Mouse (Mus musculus): ENCODE data around the gene Cep128.
"Not testable (repeated sequence)": the region's sequence is repeated elsewhere in the genome, so short reads cannot be mapped to it uniquely, and the experiment has no call there.

Gene Cep128

DNA sequence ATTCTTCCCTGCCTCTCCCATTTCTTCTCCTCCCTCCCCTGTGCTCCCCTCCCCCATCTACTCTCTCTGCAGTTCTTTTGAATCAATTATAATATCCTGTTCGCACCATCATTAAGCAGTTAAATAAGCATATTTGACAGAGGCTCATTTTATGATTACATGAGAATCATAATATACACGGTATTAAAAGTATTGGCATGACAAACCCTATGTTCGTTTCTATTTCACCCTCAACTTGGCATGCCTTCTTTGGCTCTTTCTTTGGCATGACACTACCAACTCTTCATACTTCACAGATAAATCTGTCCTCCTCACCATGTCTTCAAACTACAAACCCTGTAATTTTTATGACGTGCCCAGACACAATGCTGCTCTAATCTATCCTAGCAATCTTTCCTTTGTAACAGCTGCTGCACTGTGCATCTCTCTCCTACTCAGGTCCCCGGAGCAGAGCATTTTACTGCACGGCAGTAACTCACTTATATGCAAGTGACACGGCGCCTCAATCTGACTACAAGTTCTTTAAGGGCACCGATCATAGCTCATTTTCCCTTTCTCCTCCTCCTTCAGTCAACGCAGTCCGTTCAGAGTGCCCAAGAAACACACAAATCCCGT lies 324.4 kb downstream of the Cep128 start:
- DNase-seq (ENCODE audit: low spot score in 2 of 2) = no peak

DNA sequence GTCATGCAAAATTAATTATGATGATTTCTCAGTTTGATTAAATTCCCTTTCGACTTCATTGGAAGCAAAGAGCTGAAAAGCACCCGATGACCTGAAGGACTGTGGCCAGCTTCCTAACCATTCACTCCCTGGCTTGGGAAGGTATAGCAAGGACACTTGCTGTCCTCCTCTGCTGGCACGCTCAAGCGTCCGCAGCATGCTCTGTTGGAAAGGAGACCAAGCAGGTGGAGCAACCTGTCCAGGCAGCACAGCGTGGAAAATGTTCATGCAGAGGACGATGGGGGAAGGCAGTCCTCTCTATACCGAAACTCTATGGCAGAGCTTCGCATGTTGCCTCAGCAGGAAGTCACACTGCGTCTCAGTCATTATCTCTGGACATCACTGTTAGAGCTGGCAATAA lies 327.3 kb downstream of the Cep128 start:
- DNase-seq (ENCODE audit: low spot score in 2 of 2) = no peak

DNA sequence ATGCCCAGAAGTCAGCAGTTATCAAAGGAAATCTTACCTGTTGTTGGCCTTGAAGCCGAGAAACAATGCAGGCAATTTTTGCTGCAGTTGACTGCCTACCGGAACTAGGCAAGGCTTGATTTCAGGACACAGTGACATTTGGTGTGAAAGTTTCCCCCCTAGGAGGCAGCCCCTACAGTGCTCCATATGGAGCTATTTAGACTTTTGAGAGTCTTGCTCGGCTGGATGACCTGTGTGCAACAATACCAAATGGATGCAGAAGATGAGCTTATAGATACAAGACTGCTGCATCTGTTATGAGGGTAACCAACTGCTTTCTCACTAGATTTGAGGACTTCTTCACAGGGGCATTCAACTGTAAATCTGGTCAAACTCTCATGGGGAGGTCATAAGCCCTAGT lies 331.9 kb downstream of the Cep128 start:
- no peak for DNase-seq (ENCODE audit: low spot score in 2 of 2)

DNA sequence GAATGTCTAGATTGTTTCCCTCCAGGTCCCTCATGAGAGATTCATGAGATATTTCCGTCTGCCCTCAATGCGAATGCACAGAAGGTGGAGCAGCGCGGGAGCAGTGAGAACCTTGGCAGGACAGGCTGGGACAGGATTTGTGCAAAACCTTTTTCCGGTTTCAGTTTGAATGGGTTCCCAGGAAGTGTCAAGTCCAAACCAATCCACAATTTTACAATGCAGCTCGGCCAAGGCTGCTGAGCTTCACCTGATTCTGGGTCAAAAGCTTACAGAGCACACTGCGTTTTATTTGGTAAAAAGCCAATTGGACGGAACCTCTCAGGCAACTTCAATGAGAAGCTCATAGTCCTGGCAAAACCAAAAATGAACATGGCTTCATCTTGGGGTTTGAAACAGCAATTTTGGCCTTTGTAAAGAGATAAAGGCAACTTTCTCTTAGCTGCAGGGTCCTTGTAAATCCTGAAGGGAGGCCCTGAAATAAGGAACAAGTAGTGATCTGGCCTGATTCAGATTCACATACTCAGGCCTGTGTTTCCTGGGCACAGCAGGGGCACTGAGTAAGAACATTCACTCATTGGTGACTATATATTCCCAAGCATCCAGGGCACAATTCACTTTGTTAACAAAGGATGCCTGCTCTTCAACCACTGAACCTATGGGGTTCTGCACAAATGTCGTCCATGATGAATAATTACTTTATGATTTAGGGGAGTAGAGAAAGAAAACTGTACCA lies 333.4 kb downstream of the Cep128 start:
- no peak for DNase-seq (ENCODE audit: low spot score in 2 of 2)

DNA sequence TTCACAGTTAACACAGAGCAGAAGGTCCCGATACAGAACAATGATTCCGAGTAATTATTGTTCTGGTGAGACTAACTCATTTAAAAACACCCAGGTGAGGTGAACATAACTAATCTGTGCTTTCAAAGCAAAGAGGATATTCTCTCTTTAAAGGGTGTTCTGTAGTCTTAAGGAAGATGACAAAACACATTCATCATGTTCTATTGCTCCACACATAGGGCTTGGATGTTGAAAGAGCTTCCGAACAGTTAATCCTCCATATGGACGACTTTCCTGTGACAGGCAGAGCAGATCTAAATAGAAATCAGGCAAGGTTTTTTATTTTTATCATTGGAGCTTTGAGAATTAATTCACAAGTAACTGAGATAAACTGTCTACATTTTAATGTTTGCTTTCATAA lies 342.8 kb downstream of the Cep128 start:
- DNase-seq (ENCODE audit: low spot score in 2 of 2) = no peak

DNA sequence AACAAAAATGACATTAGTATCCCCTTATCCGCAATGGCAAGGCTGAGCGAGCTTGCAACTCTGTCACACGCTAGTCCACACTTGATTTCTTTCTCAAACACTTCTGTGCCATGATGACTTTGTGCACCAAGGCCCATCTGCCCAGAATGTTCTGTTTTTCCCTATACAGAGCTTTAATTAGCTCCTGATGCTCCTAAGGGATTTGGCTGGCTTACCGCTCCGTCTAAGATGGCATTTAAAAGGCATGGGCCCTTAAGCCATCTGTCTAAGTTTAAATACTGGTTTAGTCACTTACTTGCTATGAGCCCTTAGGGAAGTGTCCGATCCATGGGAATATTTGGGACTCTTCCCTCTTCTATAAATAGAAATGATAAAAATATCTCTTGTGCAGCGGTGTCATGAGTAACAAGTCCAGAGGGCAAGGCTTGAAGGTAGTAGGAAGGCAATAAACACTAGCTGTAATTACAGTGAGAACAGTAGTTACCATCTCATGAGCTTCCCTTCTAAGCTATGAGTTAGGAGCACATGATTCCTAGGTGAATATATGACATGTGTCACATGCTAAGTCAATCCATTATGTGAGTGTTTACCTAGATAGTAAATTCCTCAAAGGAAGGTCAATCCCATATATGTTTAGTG lies 343.8 kb downstream of the Cep128 start:
- no peak for DNase-seq (ENCODE audit: low spot score in 2 of 2)

DNA sequence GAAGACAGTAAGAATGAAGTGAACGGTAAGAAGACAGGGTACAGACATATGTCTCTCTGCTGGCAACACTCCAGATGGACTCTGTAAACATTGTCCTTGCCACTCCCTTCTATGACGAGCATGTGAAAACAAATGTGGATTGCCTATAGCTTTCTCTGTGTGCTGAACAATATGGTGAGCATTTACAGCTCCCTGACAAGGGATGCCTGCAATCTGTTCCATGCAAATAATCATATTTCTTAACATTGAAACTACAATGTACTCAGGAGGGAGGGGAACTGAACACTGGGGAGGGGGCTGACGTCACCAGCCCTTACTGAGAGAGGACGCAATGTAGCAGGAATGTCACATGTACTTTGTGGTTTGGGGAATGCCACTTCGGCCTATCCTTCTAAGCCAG lies 355.1 kb downstream of the Cep128 start:
- DNase-seq (ENCODE audit: low spot score in 2 of 2) = no peak

DNA sequence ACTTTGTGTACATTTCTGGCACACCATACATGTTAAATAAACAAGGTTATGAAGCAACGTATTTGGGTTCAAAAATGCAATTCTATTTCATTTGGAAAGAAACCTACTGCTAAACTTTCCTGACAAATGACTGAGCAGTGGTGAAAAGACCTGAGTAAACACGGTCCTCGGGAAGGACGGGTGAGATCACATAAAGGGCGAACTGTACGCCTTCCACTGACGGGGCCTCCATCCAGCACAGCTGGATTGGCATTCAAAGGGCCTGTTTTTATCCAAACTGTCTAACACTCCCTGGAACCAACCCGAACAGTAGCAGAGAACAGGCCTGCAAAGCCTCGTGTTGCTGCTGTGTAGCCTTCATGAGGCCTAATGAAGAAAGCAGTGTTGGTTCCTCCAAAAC lies 356.5 kb downstream of the Cep128 start:
- DNase-seq (ENCODE audit: low spot score in 2 of 2) = no peak

DNA sequence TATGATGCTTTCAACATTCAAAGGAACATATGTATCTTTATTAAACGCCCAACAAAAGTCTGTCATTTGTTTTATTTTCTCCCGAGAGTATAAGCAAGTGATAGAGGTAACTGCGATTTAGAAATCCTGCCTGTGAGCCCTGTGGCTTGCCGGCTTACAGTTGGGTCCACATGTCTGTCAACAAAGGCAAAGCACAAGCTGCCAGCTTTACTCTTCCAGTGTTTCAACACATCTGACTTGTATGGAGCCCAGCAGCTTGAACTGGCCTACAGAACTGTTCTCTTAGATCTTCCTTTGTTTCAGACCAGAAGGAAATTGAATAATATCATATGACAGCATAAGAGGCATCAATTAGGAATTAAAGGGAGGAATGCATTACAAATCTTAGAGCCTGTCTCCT lies 357.1 kb downstream of the Cep128 start:
- DNase-seq (ENCODE audit: low spot score in 2 of 2) = no peak

DNA sequence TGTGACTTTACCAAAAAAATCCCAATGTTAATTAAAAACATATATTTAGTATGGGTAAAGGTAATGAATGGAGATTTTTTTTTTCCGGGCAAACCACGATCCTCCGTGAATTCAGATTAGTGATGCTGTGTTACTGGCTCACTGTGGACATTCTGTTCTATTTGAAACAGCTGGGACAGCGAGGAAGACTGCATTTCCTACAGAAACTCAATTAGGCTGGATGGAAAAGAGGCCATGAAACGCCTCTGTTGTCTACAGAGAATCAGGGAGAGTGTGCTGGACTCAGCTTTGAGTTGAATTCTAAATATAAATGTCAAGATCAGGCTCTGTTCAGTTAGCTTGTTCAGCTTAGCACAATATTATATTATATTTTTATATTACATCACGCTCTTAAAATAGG lies 369.1 kb downstream of the Cep128 start:
- DNase-seq (ENCODE audit: low spot score in 2 of 2) = no peak

DNA sequence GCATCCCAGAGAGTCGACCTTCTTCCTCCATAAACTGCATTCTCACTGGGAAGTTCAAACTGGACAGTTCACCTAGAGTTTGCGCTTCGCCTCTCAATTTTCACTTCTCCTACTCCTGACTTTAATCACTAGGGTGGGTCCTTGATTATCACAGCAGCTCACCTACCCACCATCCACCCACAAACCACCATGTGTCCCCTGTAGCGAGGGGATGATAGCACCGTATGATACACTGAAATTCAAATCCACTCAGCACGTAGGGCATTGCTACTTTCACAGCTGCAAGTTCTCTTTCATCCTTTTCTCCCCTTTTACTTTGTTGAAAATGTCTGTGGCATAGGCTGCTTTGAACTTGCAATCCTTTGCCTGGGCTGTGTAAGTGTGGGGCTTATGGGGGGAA lies 371.2 kb downstream of the Cep128 start:
- DNase-seq (ENCODE audit: low spot score in 2 of 2) = no peak

DNA sequence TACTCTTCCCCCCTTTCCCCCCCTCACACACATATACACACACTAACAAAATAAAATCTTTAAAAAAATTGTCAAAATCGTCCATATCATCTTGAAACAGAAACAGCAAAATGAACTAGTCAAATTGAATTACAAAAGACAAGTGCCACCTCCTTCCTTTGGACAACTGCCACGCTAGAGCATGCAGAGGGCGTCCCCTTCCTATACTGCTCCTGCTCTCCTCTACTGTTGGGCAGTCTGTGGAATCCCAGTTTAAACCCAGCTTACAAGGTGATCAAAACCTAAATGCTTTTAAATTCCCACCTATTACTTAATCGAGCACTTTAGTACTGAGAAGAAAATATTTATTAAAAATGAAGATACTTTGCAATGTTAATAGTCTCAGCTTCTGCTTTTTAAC lies 372.0 kb downstream of the Cep128 start:
- DNase-seq (ENCODE audit: low spot score in 2 of 2) = no peak

DNA sequence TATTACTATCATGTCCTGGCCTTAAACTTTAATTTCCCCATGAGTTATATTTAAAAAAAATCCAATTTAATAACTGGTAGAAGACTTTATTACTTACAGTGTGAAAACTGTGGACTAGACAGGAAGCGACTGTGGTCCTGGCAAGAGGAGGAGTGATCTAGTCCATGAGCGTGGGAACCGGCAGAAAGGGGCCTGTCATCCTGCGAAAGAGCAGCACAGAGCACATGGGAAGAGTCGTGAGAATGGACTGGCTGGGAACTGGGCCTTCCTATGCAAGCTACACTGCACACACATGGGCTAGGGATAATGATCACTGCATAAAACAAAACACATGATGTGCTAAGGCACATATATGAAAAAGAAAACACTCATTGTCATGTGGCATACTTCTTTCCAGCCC lies 375.5 kb downstream of the Cep128 start:
- no peak for DNase-seq (ENCODE audit: low spot score in 2 of 2)

DNA sequence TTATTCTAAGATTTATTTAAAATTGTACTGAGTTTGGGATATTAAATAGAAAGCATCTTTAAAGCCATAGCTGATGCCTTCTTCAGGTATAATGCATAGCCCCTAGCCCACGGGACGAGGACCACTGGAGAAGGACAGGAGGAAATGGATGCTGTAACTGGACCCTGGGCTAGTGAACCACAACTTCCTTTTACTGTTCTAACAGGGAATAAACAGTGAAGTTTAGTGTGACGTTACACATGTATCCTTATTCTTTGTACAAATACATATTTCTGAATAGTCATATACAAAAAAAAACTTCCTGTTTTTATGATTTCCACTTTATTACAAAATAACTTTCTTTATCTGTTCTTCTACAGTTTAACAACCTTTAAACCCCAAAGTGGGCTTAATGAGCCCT lies 376.0 kb downstream of the Cep128 start:
- DNase-seq (ENCODE audit: low spot score in 2 of 2) = no peak

DNA sequence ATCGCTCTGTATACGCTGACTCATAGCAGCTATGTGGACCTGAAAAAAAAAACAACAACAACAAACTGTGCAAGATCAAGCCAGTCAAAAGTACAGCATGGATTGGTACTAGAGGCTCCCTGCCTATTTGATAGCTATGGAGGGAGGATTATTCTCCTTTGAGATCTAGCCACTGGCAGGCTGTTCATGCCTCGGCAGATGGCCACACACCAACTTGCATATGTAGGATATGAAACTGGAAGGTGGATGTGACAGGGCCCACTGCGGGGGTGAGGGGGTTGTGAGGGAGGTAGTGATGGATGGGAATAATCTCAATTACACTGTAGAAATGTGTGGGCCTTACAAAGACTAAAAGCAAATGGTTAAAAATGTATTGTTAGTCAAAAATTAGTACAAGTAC lies 386.7 kb downstream of the Cep128 start:
- no peak for DNase-seq (ENCODE audit: low spot score in 2 of 2)

DNA sequence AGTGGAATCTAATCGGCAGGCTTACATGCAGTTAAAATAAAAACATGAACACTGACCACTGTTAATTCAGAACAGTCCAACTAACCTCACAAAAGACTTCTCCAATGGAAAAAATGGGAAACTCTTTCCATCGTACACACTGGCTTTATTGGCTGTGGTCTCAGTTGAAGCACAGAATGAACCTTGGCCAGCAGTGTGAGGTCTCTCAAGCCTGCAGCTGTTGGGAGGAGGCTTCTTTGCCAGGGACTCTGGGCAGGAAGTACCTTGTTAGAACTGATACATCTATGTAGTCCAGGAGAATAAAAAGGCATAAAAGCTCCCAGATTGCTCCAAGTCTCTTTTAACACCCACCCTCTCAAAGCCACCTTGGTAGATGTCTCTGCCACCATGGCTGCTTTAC lies 390.9 kb downstream of the Cep128 start:
- DNase-seq (ENCODE audit: low spot score in 2 of 2) = no peak

DNA sequence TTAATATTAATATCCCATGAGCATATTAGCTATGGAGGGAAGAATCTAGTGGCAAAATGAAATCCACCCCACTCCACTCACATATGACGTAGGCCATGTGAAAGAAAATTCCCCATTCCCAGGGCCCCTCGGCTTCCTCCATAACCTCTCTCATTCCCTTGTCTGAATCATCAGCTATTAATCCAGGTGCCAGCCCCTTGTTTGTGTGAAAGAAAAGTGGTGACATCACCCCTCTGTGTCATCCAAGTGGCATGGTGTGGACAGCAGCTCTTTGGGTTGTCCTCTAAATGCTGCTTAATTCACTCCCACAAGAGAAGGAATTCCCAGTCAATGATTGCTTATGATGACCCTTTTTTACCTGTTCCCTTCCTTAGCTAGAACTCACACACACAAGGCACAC lies 396.4 kb downstream of the Cep128 start:
- no peak for DNase-seq (ENCODE audit: low spot score in 2 of 2)

DNA sequence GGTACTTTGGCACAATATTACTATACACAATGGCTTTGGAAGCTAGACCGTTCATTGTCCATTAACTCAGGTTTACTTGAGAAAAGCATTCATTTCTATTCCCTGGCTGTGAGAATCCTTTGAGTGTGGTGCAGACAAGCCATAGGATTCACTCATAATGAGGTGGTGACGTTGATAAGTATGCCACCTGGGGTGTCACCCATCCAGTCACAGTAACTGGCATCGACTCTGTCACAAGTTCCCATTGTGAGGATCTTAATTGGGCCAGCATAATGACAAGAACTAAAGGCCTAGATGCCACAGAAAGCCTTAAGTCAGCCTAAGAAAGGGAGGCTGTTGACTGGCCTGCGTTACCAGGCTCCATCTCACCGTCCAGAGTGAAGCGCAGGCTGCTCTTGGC lies 396.9 kb downstream of the Cep128 start:
- DNase-seq (ENCODE audit: low spot score in 2 of 2) = no peak

DNA sequence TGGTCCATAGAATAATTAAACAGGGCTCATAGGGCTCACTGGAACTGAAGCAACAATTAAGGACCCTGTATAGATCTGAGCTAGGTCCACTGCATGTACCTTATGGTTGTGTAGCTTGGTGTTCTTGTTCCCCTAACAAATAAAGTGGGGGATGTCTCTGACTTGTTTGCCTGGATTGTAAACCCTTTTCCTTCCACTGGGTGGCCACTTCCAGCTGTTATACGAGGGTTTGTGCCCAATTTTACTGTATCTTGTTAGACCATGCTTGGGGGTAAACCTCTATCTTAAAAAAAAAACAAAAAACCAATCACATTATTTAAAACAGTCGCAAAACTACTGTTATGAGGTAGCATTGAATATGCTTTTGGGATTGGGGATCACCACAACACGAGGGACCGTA lies 402.2 kb downstream of the Cep128 start:
- DNase-seq (ENCODE audit: low spot score in 2 of 2) = no peak

DNA sequence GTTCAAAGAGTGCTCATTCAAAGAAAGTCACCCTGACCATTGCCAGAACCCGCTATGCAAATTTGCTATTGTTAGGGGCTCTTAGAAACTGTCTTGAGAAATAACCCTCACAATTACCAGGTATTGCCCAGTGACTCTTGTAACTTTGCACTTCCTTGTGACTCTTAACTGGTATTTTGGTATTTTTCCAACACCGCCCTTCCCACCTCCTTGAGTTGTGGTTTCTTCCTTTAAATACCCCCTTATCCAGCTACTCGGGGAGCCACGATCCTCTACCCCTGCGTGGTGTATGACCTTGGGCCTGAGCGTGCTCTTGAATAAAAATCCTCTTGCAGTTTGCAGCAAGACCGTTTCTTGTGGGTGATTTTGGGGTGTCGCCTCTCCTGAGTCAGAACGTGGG lies 407.8 kb downstream of the Cep128 start:
- not testable (repeated sequence) for DNase-seq (ENCODE audit: low spot score in 2 of 2)

DNA sequence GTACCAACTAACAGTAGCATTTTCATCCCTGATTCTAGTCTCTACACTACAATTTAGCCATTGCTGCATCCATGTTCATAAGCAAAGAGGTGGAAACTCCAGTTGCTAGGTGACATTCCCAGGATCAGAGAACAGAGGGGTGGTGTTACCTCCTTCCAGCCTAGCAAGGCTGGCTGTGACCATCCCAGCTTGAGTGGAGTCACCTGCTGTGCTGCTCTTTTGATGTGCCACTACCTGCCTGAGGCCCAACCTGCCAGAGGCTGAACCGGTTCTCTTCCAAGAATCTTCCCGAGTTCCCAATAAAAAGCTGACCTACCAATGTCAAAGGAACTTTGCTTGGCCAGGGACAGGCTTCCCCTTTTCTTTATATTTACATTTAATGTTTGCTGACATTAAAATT lies 408.8 kb downstream of the Cep128 start:
- no peak for DNase-seq (ENCODE audit: low spot score in 2 of 2)

DNA sequence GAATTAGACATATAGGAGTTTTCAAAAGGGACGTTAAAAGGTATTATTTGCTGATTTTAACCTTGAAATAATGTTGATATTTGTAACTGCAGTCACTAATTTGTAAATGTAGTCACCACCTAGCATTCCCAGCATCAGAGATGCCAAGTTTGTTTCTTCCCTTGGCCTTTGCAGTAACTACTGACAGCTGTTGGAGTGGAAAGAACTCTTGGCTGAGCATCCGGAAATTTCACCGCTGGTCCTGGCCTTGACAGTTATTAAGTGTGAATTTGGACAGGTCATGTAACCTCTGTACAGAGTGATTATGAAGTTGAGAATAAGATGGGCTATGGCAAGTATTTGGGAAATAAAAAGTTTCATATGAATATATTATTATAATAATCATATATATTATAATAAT lies 413.1 kb downstream of the Cep128 start:
- no peak for DNase-seq (ENCODE audit: low spot score in 2 of 2)

DNA sequence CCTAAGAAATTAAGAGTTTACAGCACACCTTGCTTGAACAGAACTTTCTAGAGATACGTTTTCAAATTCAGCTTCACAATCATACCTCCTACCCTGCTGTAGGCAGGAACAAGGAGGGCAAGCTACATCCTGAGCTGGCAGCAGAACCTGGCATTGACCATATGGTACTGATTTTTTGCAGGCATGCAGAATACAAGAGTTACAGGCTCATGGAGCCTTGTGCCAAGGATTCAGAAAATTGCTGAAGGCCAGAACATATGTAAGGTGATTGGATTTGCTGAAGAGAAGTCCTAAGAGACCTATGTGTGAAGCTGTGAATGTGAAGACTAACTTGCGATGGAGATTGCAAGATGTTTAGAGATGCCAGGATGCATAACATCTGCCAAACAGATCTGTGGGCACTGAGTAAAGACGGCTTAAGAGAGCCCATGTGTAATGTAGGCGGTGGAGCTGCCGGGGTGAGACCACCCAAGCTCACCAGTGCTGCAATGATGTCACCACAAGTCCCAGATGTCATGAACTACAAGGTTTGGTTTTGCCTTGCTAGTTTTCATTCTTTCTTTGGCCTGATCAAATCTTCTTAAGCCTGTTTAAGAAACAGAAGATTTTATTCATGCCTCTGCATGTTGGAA lies 422.7 kb downstream of the Cep128 start:
- no peak for DNase-seq (ENCODE audit: low spot score in 2 of 2)

All from spleen, postnatal 36 days (tissue).